Mouse (Mus musculus) limb, embryonic 14.5 days (tissue): ENCODE data around the gene Thap12. TPM values are rescaled to one million over a fixed set of nuclear protein-coding genes. Genes with fewer than 3 reads are reported as not detected.

Source experiments
- ATAC-seq: fragments of 200-750 bp; cut with Nextera tagmentation; 2 replicates; pipeline ENCODE4 v1.8.0; 2017; ENCODE audit warnings: low read depth, moderate number of reproducible peaks, moderate TSS enrichment; ENCODE audit not compliant: low FRiP score
- DNase-seq: peaks from one replicate; pipeline ENCODE4 v3.0.0-alpha.2; 2015; ENCODE audit warnings: low spot score
- H3K27ac ChIP-seq: fragments of 300-500 bp; sonication (generic); replicated peaks from 2 replicates; pipeline ENCODE4 v1.5.1; 2014; ENCODE audit warnings: low read depth, mild to moderate bottlenecking, low read length, moderate library complexity, mixed read lengths
- H3K27me3 ChIP-seq: fragments of 300-500 bp; sonication (generic); 2 replicates; pipeline ENCODE4 v1.6.1; 2014; ENCODE audit warnings: low read length, mixed read lengths; ENCODE audit not compliant: control insufficient read depth, insufficient read depth
- H3K36me3 ChIP-seq: fragments of 300-500 bp; sonication (generic); 2 replicates; pipeline ENCODE4 v1.6.1; 2014; ENCODE audit warnings: mild to moderate bottlenecking, low read length, moderate library complexity, mixed read lengths; ENCODE audit not compliant: control insufficient read depth, insufficient read depth
- H3K4me1 ChIP-seq: fragments of 300-500 bp; sonication (generic); 2 replicates; pipeline ENCODE4 v1.6.1; 2014; ENCODE audit warnings: antibody characterized with exemption, low read length, mixed read lengths; ENCODE audit not compliant: control insufficient read depth, insufficient read depth
- H3K4me2 ChIP-seq: fragments of 300-500 bp; sonication (generic); replicated peaks from 2 replicates; pipeline ENCODE4 v1.6.1; 2014; ENCODE audit warnings: low read depth, mild to moderate bottlenecking, low read length, moderate library complexity; ENCODE audit not compliant: severe bottlenecking
- H3K4me3 ChIP-seq: fragments of 300-500 bp; sonication (generic); replicated peaks from 2 replicates; pipeline ENCODE4 v1.5.1; 2014; ENCODE audit warnings: low read length
- H3K9ac ChIP-seq: fragments of 300-500 bp; sonication (generic); 2 replicates; pipeline ENCODE4 v1.6.1; 2014; ENCODE audit warnings: mild to moderate bottlenecking, low read depth, low read length, moderate library complexity; ENCODE audit not compliant: severe bottlenecking
- H3K9me3 ChIP-seq: fragments of 300-500 bp; sonication (generic); 2 replicates; pipeline ENCODE4 v1.6.1; 2016; ENCODE audit warnings: low read length; ENCODE audit not compliant: control insufficient read depth
- POLR2A ChIP-seq: fragments of 200-500 bp; IDR thresholded peaks from 2 replicates; pipeline ENCODE4 v1.8.0; 2012; ENCODE audit warnings: inconsistent platforms, mild to moderate bottlenecking, moderate library complexity, borderline replicate concordance; ENCODE audit not compliant: insufficient read depth, insufficient read length; ENCODE audit errors: extremely low read depth
- WGBS: fragments of 180-500 bp; shearing (Covaris S2); extraction: QIAGEN DNeasy Blood & Tissue Kit; methylation state at CpG from one replicate; pipeline ENCODE4 v1.1.7; 2014; 5-methylcytosine and 5-hydroxymethylcytosine counted together
- polyA plus RNA-seq, 2 experiments: library from polyadenylated mRNA; depleted of rRNA in 1 of 2; stranded (reverse) in 1 of 2; unstranded in 1 of 2; fragments of >200 nt; fragmentation: Nextera tagmentation in 1 of 2; extraction: Ambion mirVana in 1 of 2; gene quantifications; 2 replicates each; pipeline versions ENCODE4 v1.2.1 to v1.2.3; 2012 to 2014

Gene Thap12
- polyA plus RNA-seq (2012; rRNA removed) (35.4 and 42.1 TPM in 2 replicates), polyA plus RNA-seq (2014; fragmentation: Nextera tagmentation; extraction: Ambion mirVana) (68.5 and 76.8 TPM in 2 replicates)

DNA sequence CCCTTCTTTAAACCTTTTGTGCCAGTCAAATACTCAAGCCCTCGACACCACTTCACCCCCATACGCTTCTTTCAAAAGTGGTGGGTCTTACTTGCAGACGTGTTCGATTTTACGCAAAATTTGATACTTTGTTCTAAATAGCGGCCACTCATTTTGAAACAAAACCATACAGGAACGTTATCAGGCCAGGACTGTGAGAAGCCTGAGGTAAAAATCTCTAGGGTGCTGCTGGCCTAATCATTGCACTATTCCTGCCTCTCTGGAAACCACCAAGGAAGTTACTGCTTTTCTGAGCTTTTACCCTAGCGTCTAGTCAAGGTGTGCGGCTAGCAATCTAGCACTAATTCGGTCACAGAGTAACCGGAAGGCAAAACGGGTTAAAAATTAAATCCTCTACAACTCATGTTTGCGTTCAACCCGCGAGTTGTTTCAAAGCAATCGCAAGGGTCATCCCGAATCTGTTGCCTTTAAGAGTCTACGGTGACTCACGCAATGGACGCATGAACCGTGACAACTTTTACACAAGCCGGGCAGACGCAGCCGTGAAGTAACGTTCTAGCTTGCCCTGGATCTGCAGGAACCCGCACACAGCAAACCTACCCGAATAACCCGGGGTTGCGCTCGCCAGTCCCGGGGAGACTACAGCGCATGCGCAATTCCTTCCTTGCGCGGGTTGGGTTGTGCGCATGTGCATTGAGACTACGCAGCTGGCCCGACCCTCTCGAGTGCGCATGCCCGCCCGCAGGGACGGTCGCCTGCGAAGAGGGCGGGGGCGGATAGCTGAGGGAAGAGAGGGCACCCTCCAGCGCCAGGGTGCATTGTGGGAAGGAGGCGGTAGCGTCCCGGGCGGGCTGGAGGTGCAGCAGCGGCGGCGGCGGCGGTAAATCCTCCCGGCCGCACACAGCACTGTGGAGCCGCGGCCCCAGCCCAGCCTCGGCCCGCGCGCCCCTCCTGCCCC lies at the start of gene Thap12:
TSS of gene Thap12 (plus strand) at position 821 of the 958 bp plus-strand sequence.
- Histone ChIP-seq H3K4me1 (peaks cover 23% of the 10 kb centered on the region), H3K36me3 (no peaks in the 10 kb centered on the region), H3K27me3 (no peaks in the 10 kb centered on the region), H3K27ac (peak within 1 kb of the TSS; percentile 65), H3K4me2 (peak within 1 kb of the TSS; percentile 81), H3K9me3 (no peaks in the 10 kb centered on the region), H3K4me3 (peak within 1 kb of the TSS; percentile 75), H3K9ac (peak within 1 kb of the TSS; percentile 91)
- ATAC-seq = peak; percentile 96
- WGBS = 4% methylated on average over 57 of the region's 65 CpGs
- TF ChIP-seq POLR2A = peak; percentile 82; the same call in 1 of the 2 replicates
- DNase-seq = peak; percentile 97

- 0 out of 2 replicates have a peak, but pooled peaks have one; percentile 42 for TF ChIP-seq POLR2A
- WGBS = under 1% methylated on average over 65 of the region's 74 CpGs
- peak; percentile 52 for ATAC-seq
Observed at GRCm38 (mm10) chr7:98655681-98656530, 47.0 kb upstream of the Thap12 start.

DNA sequence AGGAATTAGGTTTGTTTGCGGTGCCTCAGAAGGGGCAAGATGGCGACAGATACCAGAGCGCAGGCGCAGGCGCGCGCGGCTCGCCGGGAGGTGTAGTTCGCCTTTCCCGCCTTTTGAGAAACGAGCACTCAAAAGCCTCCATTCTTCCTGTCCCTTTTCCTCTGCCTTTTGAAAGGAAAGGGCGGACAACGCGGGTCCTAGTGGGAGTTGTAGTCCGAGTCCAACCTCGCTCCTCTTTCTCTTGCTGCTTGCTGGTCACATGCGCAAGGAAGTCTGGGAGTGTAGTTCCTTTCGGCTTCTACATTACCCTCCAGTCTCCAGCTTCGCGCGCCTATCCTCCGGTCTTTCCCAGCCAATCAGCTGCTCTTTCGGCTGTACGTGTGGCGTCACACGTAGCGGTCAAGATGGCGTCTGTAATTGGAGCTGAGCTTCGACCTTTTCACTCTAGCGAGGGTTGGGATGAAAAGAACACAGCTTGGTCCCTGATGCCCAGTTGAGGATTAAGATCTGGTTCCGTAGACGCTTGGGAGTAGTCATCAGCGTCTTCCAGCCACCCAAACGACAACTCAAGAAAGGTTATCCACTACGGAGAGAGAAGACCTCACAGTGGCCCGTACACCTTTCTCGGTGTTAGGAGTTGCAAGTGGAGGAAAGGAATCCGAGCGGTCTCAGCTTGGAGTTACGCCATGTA lies 46.2 kb upstream of the Thap12 start, which contains the start of gene Emsy:
TSS of gene Emsy (minus strand) at position 253 of the 691 bp plus-strand sequence.
- no peaks in the 10 kb centered on the region for H3K9me3 ChIP-seq
- H3K4me2 ChIP-seq = peak within 1 kb of the TSS; percentile 78
- under 1% methylated on average over 41 of the region's 42 CpGs for WGBS
- peak; percentile 96 for ATAC-seq
- peak; percentile 98 for DNase-seq
- H3K27ac ChIP-seq = peak within 1 kb of the TSS; percentile 95
- H3K4me1 ChIP-seq = peaks cover 13% of the 10 kb centered on the region
- TF ChIP-seq POLR2A = peak; percentile 72; the same call in 1 of the 2 replicates
- peak within 1 kb of the TSS; percentile 98 for H3K4me3 ChIP-seq
- H3K27me3 ChIP-seq = no peaks in the 10 kb centered on the region
- peak within 1 kb of the TSS; percentile 78 for H3K9ac ChIP-seq
- peaks cover 27% of the 10 kb centered on the region for H3K36me3 ChIP-seq

More at GRCm38 (mm10) chr7:98655681-98656530, 47.0 kb upstream of the Thap12 start:
- H3K36me3 ChIP-seq = peaks cover 32% of the 10 kb centered on the region
- peak overlapping the region; percentile 95 for H3K27ac ChIP-seq
- H3K4me1 ChIP-seq = peaks cover 13% of the 10 kb centered on the region
- H3K4me2 ChIP-seq = peak overlapping the region; percentile 78
- H3K9me3 ChIP-seq = no peaks in the 10 kb centered on the region
- DNase-seq = peak; percentile 84
- peak overlapping the region; percentile 78 for H3K9ac ChIP-seq
- no peaks in the 10 kb centered on the region for H3K27me3 ChIP-seq
- H3K4me3 ChIP-seq = peak overlapping the region; percentile 98

DNA sequence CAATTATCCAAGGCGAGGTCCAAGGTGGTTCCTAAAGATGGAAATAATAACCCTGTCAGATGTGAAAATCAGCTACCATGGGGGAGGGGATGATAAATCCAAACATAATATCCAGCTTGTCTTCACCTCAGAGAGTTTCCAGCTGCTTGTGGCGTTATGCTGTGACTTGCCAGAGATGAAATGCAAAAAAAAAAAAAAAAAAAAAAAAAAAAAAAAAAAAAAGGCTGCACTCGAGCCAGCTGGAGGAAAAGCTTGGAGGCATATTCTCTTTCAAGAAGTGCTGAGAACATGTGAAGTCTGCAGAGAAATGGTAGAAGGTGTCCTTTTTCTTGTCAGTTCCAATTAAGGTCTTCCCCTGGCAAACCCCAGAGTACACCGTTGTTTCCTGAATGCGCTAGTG lies 37.7 kb upstream of the Thap12 start:
- TF ChIP-seq POLR2A = no peak
- 41% methylated on average over 5 of the region's 5 CpGs for WGBS
- DNase-seq (peak; percentile 36), ATAC-seq (no peak)
- H3K27ac ChIP-seq = no peak overlapping the region
- H3K4me1 ChIP-seq = peaks cover 12% of the 10 kb centered on the region
- H3K4me2 ChIP-seq = no peak overlapping the region
- H3K9ac ChIP-seq = no peak overlapping the region
- H3K36me3 ChIP-seq = no peaks in the 10 kb centered on the region
- no peaks in the 10 kb centered on the region for H3K9me3 ChIP-seq
- H3K27me3 ChIP-seq = no peaks in the 10 kb centered on the region
- no peak overlapping the region for H3K4me3 ChIP-seq
